Mouse (Mus musculus) limb, embryonic 10.5 days (tissue): ENCODE measurements around the gene Qsox1. TPM values are rescaled to one million over a fixed set of nuclear protein-coding genes. Genes with fewer than 3 reads are reported as not detected.

ENCODE experiments used
- DNase-seq: peaks from one replicate; pipeline ENCODE4 v3.0.0-alpha.2; 2017; ENCODE audit warnings: low spot score
- H3K27ac ChIP-seq: fragments of 300-500 bp; sonication (generic); 2 replicates; pipeline ENCODE4 v1.5.1; 2016; ENCODE audit warnings: mild to moderate bottlenecking
- H3K27me3 ChIP-seq: fragments of 300-500 bp; sonication (generic); 2 replicates; pipeline ENCODE4 v1.6.1; 2016; ENCODE audit warnings: low read depth, mild to moderate bottlenecking; ENCODE audit not compliant: poor library complexity, severe bottlenecking
- H3K36me3 ChIP-seq: fragments of 300-500 bp; sonication (generic); 2 replicates; pipeline ENCODE4 v1.6.1; 2016; ENCODE audit warnings: mild to moderate bottlenecking, moderate library complexity
- H3K4me1 ChIP-seq: fragments of 300-500 bp; sonication (generic); 2 replicates; pipeline ENCODE4 v1.6.1; 2016
- H3K4me3 ChIP-seq: fragments of 300-500 bp; sonication (generic); 2 replicates; pipeline ENCODE4 v1.5.1; 2016; ENCODE audit warnings: mild to moderate bottlenecking, moderate library complexity
- H3K9me3 ChIP-seq: fragments of 300-500 bp; sonication (generic); replicated peaks from 2 replicates; pipeline ENCODE4 v1.6.1; 2016; ENCODE audit warnings: mild to moderate bottlenecking
- WGBS: fragments of 180-500 bp; shearing (Covaris S2); methylation state at CpG from one replicate; pipeline ENCODE4 v1.1.7; 2016; 5-methylcytosine and 5-hydroxymethylcytosine counted together
- polyA plus RNA-seq: library from polyadenylated mRNA; unstranded; fragments of >200 nt; fragmentation: Nextera tagmentation; extraction: Ambion mirVana; gene quantifications from 2 replicates; pipeline ENCODE4 v1.2.1, GENCODE M21; 2016

Gene Qsox1
- polyA plus RNA-seq, 1 experiment from 2014 or later = 17.2 TPM

DNA sequence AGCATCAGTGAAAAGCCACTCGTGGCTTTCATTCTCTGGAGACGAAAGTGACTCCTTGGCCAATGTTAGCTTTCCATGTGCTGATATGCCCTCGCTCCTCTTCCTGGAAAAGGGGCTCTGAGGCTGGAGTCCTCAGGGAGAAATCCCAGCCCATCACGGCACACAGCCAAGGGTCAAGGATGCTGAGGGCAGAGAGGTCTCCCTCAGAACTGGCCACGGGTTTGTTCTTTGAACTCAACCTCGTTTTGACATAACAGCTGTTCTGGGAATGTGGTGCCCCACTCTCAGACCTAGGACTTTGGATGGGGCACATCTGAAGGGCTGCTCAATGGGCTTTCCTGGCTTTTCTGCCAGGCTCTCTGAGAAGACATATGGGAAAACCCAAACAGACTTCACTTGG, 17.8 kb downstream of the Qsox1 start:
- H3K27ac ChIP-seq = no peak overlapping the region
- peaks cover 29% of the 10 kb centered on the region for H3K36me3 ChIP-seq
- H3K27me3 ChIP-seq = no peaks in the 10 kb centered on the region
- WGBS = 87% methylated on average over 6 of the region's 6 CpGs
- H3K9me3 ChIP-seq = no peaks in the 10 kb centered on the region
- DNase-seq = no peak
- peaks cover 8% of the 10 kb centered on the region; the same call in 1 of the 2 replicates for H3K4me1 ChIP-seq
- H3K4me3 ChIP-seq = no peak overlapping the region

DNA sequence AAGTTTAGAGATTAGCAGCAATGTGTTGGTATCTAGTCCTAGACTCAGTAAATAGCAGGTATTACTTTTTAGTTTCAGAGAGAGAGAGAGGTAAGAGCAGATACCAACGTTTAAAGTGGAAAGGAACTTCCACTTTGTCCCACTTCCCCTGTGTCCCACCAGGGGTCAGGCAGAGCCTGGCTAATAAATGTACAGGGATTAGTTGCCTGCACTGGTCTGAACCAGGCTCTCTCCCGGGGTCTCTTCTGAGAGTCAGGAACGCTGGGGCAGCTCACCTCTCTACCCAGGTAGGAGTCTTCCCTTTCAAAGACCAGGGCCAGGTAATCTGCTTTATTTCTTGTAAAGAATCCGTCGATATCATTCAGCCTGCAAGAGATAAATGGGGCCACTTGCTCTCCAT, 20.8 kb downstream of the Qsox1 start:
- peaks cover 4% of the 10 kb centered on the region; the same call in 1 of the 2 replicates for H3K4me1 ChIP-seq
- H3K36me3 ChIP-seq = peaks cover 43% of the 10 kb centered on the region
- no peaks in the 10 kb centered on the region for H3K9me3 ChIP-seq
- no peak for DNase-seq
- no peaks in the 10 kb centered on the region for H3K27me3 ChIP-seq
- H3K27ac ChIP-seq = no peak overlapping the region
- no peak overlapping the region for H3K4me3 ChIP-seq
- 65% methylated on average over 5 of the region's 5 CpGs for WGBS

DNA sequence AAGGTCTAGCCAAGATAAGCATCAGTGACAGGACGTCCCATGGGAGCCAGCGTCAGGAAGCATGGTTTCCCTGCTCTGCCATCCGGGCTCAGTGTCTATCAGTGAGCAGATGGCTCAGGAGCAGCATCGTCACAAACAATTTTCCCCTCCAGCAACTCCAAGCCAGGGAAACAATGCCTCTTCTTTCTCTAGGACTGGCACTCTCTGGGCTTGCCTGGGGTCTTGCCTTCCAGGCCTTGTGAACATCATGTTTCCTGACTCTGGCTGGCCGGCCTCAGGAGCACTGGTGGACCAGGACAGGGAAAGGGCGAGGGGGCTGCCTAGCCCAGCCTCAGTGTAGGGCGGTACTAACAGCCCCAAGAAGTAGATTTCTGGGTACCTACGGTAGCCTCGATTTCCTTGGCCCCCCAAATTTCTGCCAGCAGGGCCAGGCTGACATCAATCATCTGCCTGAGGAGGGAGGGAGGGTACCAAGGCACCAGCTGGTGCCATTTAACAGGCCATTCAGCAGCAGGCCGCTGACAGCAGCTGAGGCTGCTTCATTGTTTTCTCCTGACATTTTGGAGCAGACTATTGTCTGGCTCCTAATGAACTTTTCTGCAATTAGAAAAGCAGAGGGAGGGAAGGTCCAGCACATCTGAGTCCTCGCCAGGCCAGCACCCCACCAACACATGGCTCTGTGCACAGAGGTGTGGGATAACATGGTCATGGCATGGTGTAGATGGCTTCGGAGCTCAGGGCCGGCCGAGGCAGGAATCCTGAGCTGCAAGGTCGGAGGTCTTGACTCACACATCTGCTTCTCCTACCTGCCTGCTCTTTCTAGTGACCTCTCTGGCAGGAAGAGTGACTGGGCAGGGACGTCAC, 22.3 kb downstream of the Qsox1 start:
- Histone ChIP-seq H3K27ac (peak overlapping the region; percentile 2; the same call in 1 of the 2 replicates), H3K9me3 (no peaks in the 10 kb centered on the region), H3K27me3 (no peaks in the 10 kb centered on the region), H3K4me3 (no peak overlapping the region), H3K4me1 (peaks cover 4% of the 10 kb centered on the region; the same call in 1 of the 2 replicates), H3K36me3 (peaks cover 50% of the 10 kb centered on the region)
- 71% methylated on average over 16 of the region's 16 CpGs for WGBS
- no peak for DNase-seq

DNA sequence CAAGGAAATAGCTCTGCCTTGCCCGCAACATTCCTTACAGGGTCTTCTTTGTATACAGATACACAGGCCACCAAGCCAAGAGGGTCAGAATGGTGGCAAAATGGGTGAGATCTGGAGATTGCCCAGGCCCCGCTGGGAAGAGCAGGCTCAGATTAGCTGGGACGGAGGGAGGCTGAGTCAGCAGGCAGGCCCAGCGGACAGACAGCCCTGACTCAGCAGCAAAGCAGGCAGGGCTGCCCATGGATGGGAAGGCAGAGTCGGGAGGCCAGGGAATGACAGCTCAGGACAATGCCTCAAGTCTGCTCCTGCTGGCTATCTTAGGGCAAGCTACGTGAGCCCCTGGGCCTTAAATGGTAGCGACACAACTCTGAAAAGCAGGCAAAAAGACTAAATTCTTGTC, 26.8 kb downstream of the Qsox1 start:
- Histone ChIP-seq H3K36me3 (peaks cover 48% of the 10 kb centered on the region), H3K4me1 (peaks cover 9% of the 10 kb centered on the region), H3K4me3 (no peak overlapping the region), H3K9me3 (no peaks in the 10 kb centered on the region), H3K27me3 (no peaks in the 10 kb centered on the region; the same call in 1 of the 2 replicates), H3K27ac (no peak overlapping the region)
- 65% methylated on average over 7 of the region's 7 CpGs for WGBS
- DNase-seq = no peak

DNA sequence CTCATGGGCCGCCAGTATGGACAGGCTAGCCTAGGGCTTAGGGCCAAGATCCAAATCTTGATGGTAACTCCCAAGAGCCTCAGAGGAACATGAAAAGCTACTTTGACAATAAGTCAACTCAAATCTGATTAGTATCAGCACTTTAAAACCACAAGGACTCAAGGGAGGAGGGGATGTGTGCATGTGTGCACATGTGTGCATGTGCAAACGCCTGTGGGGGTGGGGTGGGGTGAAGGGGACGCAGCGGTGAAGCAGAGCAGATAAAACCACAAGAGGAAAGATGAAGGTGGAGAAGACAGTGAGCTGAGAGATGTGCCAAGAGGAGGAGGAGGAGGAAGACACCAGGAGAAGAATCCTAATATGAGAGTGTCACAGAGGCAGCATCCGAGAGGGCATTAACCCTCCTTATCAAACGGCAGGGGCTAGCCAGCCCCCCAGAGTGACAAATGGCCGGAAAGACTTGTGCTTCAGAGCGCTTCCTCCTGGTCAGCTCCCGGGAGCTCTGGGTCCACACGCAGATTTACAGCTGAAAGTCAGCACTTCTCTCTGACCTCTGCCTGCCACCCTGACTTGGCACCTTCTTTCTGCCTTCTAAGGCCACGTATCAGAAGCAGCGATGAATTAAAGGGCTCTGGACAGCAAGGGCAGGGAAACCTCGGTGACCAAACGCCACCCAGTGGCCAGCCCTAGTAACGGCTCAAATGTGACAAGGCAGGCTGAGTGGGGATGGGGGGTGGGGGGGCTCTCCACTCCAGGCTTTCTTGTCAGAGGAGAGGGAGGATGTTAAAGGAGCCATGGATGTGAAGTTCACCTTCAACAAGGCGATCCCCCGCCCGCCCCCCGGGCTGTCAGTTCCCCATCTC, 28.1 kb downstream of the Qsox1 start:
- WGBS = 31% methylated on average over 19 of the region's 19 CpGs
- H3K4me3 ChIP-seq = no peak overlapping the region
- H3K27ac ChIP-seq = no peak overlapping the region
- peaks cover 7% of the 10 kb centered on the region for H3K4me1 ChIP-seq
- H3K36me3 ChIP-seq = peaks cover 42% of the 10 kb centered on the region
- H3K9me3 ChIP-seq = no peaks in the 10 kb centered on the region
- DNase-seq = peak; percentile 80
- no peaks in the 10 kb centered on the region; the same call in 1 of the 2 replicates for H3K27me3 ChIP-seq

DNA sequence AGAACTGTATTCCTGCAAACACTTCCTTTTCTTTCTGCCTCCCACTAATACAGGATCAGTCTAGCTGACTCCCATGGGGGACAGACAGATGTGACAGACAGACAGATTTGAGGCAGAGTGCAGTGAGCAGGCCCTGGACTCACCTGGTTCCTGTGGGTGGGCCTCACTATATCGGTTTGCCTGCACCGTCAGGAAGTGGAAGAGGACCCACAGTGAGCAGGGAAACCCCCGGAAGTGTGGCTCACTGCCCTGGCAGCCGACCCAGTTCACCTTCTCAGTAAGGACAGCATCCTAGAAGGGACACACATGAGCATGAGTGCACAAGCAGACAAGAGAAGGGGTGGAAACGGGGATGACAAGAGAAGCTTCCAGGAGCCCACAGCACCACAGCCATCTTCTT, 30.3 kb downstream of the Qsox1 start:
- H3K36me3 ChIP-seq = peaks cover 29% of the 10 kb centered on the region

DNA sequence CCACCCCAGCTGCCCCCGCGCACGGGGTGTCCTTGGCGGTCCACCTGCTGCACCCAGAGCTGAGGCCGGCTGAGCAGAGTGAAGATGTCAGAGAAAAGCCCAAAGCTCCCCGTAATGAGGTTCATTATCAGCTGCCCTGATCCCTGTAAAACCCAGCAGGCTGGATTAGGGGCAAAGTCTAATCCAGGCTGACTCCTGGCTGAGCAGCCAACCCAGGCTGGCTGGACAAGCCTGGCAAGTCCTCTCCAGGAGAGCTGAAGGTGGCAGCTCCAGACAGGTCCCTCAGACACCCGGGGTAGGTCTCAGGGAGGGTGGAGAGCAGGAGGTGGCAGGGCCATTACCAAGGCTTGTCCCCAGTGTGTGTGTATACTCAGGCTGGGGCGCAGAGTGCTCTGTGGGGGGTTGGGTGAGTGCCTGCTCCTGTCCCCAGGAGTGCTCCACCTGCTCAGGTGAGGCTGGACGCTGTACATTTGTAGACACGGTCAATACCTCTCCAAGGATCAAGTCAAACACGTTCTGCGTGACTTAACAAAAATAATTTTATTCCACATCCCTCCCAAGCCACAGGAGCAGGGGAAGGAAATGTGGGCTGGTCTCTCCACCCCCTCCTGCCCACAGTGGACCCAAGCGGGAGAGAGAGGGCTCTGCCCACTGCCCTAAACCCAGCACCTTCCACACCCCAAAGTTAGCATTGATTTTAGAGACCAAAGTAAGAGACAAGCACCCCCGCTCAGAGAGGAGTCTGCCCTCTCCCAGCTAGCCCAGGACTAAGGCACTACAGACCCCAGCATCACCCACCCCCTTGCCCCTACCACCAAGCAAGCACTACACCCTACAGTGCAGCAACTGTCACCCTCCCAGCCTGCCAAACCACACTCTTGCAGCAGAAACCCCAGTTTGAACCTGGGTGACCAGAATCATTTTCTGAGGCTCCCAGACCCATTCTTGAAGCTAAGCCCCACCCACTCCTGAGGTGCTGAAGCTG, 34.8 kb downstream of the Qsox1 start:
- 72% methylated on average over 14 of the region's 14 CpGs for WGBS
- Histone ChIP-seq H3K4me3 (no peak overlapping the region), H3K9me3 (no peaks in the 10 kb centered on the region), H3K4me1 (no peaks in the 10 kb centered on the region), H3K36me3 (peaks cover 17% of the 10 kb centered on the region), H3K27ac (no peak overlapping the region), H3K27me3 (no peaks in the 10 kb centered on the region)
- no peak for DNase-seq

More for the DNA sequence above, 30.3 kb downstream of the Qsox1 start:
- H3K9me3 ChIP-seq = no peaks in the 10 kb centered on the region
- WGBS = 84% methylated on average over 5 of the region's 5 CpGs
- H3K27me3 ChIP-seq = no peaks in the 10 kb centered on the region; the same call in 1 of the 2 replicates
- H3K4me1 ChIP-seq = peaks cover 7% of the 10 kb centered on the region
- no peak for DNase-seq
- no peak overlapping the region for H3K27ac ChIP-seq
- H3K4me3 ChIP-seq = no peak overlapping the region

DNA sequence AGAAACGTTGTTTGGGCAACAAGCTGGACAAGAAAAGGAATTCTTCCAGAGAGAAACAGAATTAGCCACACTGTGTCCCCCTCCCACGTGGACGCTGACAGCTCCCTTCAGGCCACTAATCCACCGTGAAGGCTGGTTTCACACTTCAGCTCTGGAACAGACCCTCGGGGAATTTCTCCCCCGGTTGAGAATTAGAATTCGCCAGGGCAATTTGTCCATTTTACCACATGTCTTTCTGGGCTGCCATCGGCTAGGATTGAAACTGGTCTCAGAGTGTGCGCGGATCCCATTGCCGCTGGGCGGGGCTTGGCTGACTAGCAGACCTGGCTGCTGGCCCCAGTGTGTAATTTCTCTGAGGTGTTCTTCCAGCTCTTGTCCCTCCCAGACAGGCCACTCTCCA, 53.5 kb downstream of the Qsox1 start:
- H3K4me1 ChIP-seq = no peaks in the 10 kb centered on the region
- no peaks in the 10 kb centered on the region for H3K36me3 ChIP-seq
- no peak overlapping the region for H3K4me3 ChIP-seq
- 59% methylated on average over 12 of the region's 12 CpGs for WGBS
- no peaks in the 10 kb centered on the region for H3K9me3 ChIP-seq
- no peak overlapping the region for H3K27ac ChIP-seq
- H3K27me3 ChIP-seq = peaks cover 7% of the 10 kb centered on the region
- DNase-seq = no peak

DNA sequence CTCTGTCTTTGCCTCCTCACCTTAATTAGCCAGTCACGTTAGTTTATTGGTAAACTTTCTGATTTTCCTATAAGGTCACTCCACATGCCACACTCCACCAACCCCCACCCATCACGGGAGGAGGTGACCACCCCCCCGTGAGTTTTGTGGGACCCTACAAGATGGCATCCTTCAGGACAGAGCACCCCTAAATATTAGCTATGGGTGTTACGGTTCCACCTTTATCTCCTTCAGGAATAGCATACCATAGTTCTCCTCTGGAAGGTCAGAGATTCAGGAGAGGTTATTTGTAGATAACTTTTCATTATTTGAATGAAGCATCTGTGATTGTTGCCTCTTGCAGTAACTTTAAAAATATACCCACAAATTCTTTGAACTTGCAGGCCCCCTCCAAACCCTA, 54.0 kb downstream of the Qsox1 start:
- Histone ChIP-seq H3K27ac (no peak overlapping the region), H3K4me1 (no peaks in the 10 kb centered on the region), H3K9me3 (no peaks in the 10 kb centered on the region), H3K4me3 (no peak overlapping the region), H3K36me3 (no peaks in the 10 kb centered on the region), H3K27me3 (peaks cover 12% of the 10 kb centered on the region)
- WGBS = 84% methylated on average over 4 of the region's 4 CpGs
- DNase-seq = no peak

DNA sequence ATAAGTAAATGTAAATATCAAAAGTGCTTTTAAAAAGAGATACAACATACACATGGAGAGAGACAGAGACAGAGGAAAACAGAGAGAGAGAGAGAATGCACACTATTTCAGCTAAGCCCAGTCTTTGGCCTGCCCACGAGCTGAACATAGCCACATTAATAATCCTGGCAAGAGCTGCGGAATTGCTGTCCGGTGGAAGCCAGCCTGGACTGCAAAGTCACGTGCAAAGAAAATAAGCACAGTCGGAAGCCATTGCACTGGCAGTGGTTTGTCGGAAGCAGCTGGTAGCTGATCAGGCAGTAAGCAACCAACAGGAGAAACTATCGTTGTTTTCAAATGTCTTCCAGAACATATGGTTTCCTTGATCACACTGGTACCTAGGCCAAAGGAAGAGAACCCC, 55.1 kb downstream of the Qsox1 start:
- 85% methylated on average over 7 of the region's 7 CpGs for WGBS
- Histone ChIP-seq H3K36me3 (no peaks in the 10 kb centered on the region), H3K4me3 (no peak overlapping the region), H3K4me1 (no peaks in the 10 kb centered on the region), H3K27me3 (peaks cover 23% of the 10 kb centered on the region), H3K9me3 (no peaks in the 10 kb centered on the region), H3K27ac (no peak overlapping the region)
- no peak for DNase-seq

DNA sequence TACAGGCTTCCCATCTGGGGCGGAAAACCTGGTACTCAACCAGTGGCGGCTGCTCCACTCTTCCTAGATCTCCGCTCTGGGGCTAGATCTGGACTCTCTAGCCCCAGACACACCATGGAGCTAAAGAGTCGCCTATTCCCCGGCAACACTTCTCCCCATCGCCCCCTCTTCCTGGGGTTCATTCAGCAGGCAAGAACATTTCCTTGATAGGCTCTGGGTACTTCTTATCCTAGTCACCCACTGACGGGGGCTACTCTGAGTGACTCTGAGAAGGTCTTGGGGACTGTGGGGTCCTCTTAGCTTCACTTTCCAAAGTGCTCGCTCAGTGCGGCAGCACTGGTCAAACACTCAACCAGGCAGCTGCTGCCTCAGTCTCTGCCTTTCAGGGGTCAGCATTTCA, 59.3 kb downstream of the Qsox1 start:
- Histone ChIP-seq H3K27ac (no peak overlapping the region), H3K27me3 (peaks cover 65% of the 10 kb centered on the region), H3K4me3 (no peak overlapping the region), H3K9me3 (no peaks in the 10 kb centered on the region), H3K4me1 (peaks cover 9% of the 10 kb centered on the region), H3K36me3 (no peaks in the 10 kb centered on the region)
- WGBS = 75% methylated on average over 9 of the region's 9 CpGs
- DNase-seq = no peak
